Mouse (Mus musculus) forebrain, embryonic 12.5 days (tissue): ENCODE measurements at regions not wholly inside any gene's neighbourhood (a gene's known extent, or its start where the extent isn't known, plus 50 kb on each side); places are given as distances from the start of the nearest gene placed in this dataset.

Source experiments
- ATAC-seq: fragments of 200-750 bp; cut with Nextera tagmentation; 2 replicates; pipeline ENCODE4 v1.8.0; 2017; ENCODE audit warnings: moderate TSS enrichment; ENCODE audit not compliant: low FRiP score
- H3K27ac ChIP-seq: fragments of 300-500 bp; sonication (generic); 2 replicates; pipeline ENCODE4 v1.5.1; 2016; ENCODE audit warnings: mild to moderate bottlenecking
- H3K27me3 ChIP-seq: fragments of 300-500 bp; sonication (generic); 2 replicates; pipeline ENCODE4 v1.6.1; 2016; ENCODE audit warnings: mild to moderate bottlenecking
- H3K36me3 ChIP-seq: fragments of 300-500 bp; sonication (generic); replicated peaks from 2 replicates; pipeline ENCODE4 v1.6.1; 2016; ENCODE audit warnings: mild to moderate bottlenecking
- H3K4me1 ChIP-seq: fragments of 300-500 bp; sonication (generic); 2 replicates; pipeline ENCODE4 v1.6.1; 2016
- H3K4me2 ChIP-seq: fragments of 300-500 bp; sonication (generic); 2 replicates; pipeline ENCODE4 v1.6.1; 2016; ENCODE audit warnings: mild to moderate bottlenecking, moderate library complexity
- H3K4me3 ChIP-seq: fragments of 300-500 bp; sonication (generic); replicated peaks from 2 replicates; pipeline ENCODE4 v1.5.1; 2016; ENCODE audit warnings: mild to moderate bottlenecking
- H3K9ac ChIP-seq: fragments of 300-500 bp; sonication (generic); 2 replicates; pipeline ENCODE4 v1.6.1; 2016; ENCODE audit warnings: mild to moderate bottlenecking
- H3K9me3 ChIP-seq: fragments of 300-500 bp; sonication (generic); 2 replicates; pipeline ENCODE4 v1.6.1; 2016
- WGBS: fragments of 180-500 bp; shearing (Covaris S2); methylation state at CpG from one replicate; pipeline ENCODE4 v1.1.7; 2016; 5-methylcytosine and 5-hydroxymethylcytosine counted together

GRCm38 (mm10) chr16:25587879-25588347 lies 95.7 kb upstream of the Trp63 start:
- ATAC-seq, result no peak
- H3K36me3 ChIP-seq, result no peaks in the 10 kb centered on the region
- H3K4me2 ChIP-seq, result no peak overlapping the region
- H3K9me3 ChIP-seq, result no peaks in the 10 kb centered on the region
- no peak overlapping the region for H3K27ac ChIP-seq
- H3K27me3 ChIP-seq, result no peaks in the 10 kb centered on the region
- no peaks in the 10 kb centered on the region for H3K4me1 ChIP-seq
- WGBS, result 83% methylated on average over 10 of the region's 10 CpGs
- H3K4me3 ChIP-seq, result no peak overlapping the region
- no peak overlapping the region for H3K9ac ChIP-seq

GRCm38 (mm10) chr16:25597435-25597834 lies 86.1 kb upstream of the Trp63 start:
- ATAC-seq, result no peak
- WGBS, result 78% methylated on average over 1 of the region's 1 CpGs
- Histone ChIP-seq H3K4me3 (no peak overlapping the region), H3K27me3 (no peaks in the 10 kb centered on the region), H3K9ac (no peak overlapping the region), H3K4me1 (no peaks in the 10 kb centered on the region), H3K27ac (no peak overlapping the region), H3K9me3 (no peaks in the 10 kb centered on the region), H3K36me3 (no peaks in the 10 kb centered on the region), H3K4me2 (no peak overlapping the region)

DNA sequence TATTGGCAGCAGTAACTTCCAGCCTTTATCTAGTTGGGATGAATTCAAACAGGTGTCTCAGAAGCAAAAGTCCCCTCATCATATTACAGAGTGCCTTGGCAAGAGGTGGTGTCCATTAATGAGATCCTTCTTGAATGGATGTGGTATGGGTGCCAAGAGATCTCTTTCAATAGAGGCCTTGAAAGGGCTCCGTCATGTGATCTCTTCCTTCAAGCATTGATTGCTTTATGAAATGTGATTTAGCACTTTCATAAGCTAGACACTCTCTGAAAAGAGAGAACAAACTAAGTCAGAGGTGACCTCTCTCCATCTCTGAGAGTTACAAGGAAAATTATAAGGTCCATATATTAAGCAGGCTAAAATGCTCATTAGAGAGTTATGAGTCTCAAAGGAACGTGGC lies 80.4 kb upstream of the Trp63 start:
- WGBS, result 81% methylated on average over 2 of the region's 2 CpGs
- no peak overlapping the region for H3K4me2 ChIP-seq
- ATAC-seq, result no peak
- no peaks in the 10 kb centered on the region for H3K9me3 ChIP-seq
- no peak overlapping the region for H3K4me3 ChIP-seq
- no peak overlapping the region for H3K27ac ChIP-seq
- H3K27me3 ChIP-seq, result no peaks in the 10 kb centered on the region
- no peaks in the 10 kb centered on the region for H3K36me3 ChIP-seq
- no peak overlapping the region for H3K9ac ChIP-seq
- no peaks in the 10 kb centered on the region for H3K4me1 ChIP-seq

DNA sequence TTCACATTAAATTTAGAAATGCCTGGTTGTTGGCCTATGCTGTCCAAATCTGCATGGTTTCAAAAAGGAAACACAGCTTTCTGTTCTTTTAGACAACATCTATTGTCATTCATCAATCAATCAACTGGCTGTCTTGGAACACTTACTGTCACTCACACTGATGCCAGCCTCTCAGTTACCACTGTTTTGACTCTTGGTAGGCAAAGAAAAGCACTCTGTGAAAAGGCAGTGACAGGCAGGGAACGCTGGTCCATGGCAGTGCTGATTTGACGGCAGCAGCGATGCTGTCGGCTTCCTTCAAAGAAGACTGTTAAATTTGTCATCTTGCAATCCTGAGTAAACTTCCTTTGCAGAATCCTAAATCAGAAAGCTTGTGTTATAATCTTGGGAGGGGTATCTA lies 68.3 kb upstream of the Trp63 start:
- no peaks in the 10 kb centered on the region for H3K9me3 ChIP-seq
- no peak overlapping the region for H3K4me2 ChIP-seq
- H3K4me1 ChIP-seq, result no peaks in the 10 kb centered on the region
- ATAC-seq, result no peak
- H3K36me3 ChIP-seq, result no peaks in the 10 kb centered on the region
- H3K27ac ChIP-seq, result no peak overlapping the region
- H3K4me3 ChIP-seq, result no peak overlapping the region
- no peak overlapping the region for H3K9ac ChIP-seq
- 46% methylated on average over 4 of the region's 4 CpGs for WGBS
- H3K27me3 ChIP-seq, result no peaks in the 10 kb centered on the region

DNA sequence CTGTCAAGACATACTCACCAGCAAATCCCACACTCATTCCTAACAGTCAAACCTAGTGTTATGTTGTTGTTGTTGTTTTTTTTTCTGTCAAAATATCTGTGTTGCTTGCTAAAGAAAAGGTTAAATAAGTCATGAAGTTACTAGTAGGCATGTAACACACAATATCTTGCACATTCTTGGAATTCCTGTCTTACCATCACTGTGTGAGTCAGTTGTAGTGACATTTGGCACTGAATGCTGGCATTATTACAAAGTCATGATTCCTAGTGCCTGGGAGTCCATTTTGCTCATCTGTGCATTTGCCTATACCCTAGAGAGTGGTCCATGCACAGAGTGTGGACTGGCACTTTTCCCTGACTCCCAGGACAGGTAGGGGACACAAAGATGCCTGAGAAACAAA lies 67.9 kb upstream of the Trp63 start:
- no peaks in the 10 kb centered on the region for H3K4me1 ChIP-seq
- no peak overlapping the region for H3K9ac ChIP-seq
- no peak for ATAC-seq
- no peak overlapping the region for H3K4me2 ChIP-seq
- H3K9me3 ChIP-seq, result no peaks in the 10 kb centered on the region
- H3K4me3 ChIP-seq, result no peak overlapping the region
- H3K27me3 ChIP-seq, result no peaks in the 10 kb centered on the region
- H3K27ac ChIP-seq, result no peak overlapping the region
- H3K36me3 ChIP-seq, result no peaks in the 10 kb centered on the region

DNA sequence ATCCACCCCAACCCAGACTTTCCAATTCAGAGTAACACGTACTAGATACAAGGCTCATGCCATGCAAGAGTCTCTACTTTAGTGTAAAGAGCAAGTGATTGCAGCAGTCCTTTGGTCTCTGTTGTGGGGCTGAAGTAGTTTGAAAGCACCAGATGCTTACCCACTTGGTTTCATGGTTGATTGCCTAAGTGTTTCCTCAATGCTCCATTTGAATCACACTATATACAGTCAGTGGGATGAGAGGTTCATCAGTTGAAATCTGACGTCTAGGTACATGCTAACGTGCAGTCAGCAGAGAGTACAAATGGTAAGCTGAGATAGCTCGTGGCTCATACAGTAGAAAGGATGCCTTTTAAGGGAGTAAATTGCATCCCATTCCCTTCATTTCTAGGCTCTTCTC lies 64.7 kb upstream of the Trp63 start:
- Histone ChIP-seq H3K4me2 (no peak overlapping the region), H3K4me1 (no peaks in the 10 kb centered on the region), H3K9me3 (no peaks in the 10 kb centered on the region), H3K4me3 (no peak overlapping the region), H3K27ac (no peak overlapping the region), H3K36me3 (no peaks in the 10 kb centered on the region), H3K9ac (no peak overlapping the region), H3K27me3 (no peaks in the 10 kb centered on the region)
- 88% methylated on average over 4 of the region's 4 CpGs for WGBS
- ATAC-seq, result no peak

DNA sequence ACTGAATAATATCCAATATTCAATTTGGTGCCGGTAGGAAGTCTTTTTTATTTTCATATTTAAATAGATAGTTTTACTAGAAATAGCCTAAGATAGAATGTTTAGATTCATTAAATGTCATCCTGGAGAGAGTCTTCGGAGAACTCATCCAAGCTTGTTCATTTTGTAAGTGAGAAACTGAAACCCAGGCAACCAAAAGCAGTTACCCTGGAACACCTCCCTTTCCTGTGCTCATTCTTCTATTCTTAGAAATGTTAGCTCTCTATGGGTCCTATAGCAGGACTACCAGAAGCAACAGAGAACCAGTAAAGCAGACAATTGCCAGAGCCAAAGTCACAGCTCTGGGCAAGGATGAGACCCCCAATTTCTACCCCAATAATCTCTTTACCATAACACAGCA lies 60.9 kb upstream of the Trp63 start:
- Histone ChIP-seq H3K9ac (no peak overlapping the region), H3K4me2 (no peak overlapping the region), H3K36me3 (no peaks in the 10 kb centered on the region), H3K27ac (no peak overlapping the region), H3K9me3 (no peaks in the 10 kb centered on the region), H3K27me3 (no peaks in the 10 kb centered on the region), H3K4me3 (no peak overlapping the region), H3K4me1 (no peaks in the 10 kb centered on the region)
- ATAC-seq, result no peak
- 81% methylated on average over 2 of the region's 2 CpGs for WGBS

DNA sequence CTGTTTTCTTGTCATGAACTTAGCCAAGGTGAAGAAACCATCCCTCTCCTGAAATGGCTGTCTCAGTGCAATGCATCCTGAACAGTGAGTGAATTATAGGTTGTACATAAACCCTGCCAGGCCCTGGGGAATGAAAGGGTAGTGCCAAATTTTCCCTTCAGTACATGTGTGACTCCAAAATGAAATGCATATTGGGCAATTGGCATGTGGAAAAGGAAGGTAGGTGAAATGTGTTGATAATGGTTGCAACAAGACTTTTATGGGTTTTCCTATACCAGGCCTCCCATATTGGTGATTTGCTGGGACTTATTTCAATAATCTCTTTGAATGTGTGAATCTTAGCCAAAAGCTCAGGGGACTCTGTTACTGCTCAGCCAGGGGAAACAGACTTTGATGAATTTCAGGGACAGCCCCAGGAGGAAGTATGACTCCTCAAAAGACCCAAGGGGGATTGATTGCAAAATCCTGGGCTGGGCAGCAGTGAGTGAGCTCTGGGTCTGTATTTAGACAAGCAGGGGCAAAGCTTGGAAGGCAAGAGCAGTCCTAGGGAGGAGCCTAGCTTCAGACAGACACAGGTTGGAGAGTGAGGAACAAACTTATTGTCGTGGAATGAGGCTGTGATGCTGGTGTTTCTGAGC lies 59.5 kb upstream of the Trp63 start:
- Histone ChIP-seq H3K4me2 (no peak overlapping the region), H3K27me3 (no peaks in the 10 kb centered on the region), H3K4me3 (no peak overlapping the region), H3K9ac (no peak overlapping the region), H3K36me3 (no peaks in the 10 kb centered on the region), H3K4me1 (no peaks in the 10 kb centered on the region), H3K9me3 (no peaks in the 10 kb centered on the region), H3K27ac (no peak overlapping the region)
- 85% methylated on average over 1 of the region's 1 CpGs for WGBS
- ATAC-seq, result no peak

DNA sequence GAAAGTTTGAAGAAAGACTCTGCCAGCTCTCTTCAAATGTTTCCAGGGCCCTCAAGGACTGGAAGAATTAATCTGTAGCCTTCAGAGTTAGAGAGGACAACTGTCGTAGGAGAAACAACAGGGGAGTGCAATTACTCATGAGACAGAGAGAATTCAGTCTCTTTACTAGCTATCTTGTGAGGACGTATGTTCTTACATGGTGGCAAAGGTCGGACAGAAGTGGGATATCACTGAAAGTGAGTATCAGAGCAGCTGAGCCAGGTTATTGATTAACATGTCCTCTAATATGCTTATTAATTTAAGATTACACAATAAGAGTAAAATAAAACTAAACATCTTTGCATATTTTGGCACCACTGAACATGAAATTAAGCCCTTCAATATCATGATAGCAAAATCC lies 53.8 kb upstream of the Trp63 start:
- Histone ChIP-seq H3K36me3 (no peaks in the 10 kb centered on the region), H3K4me1 (no peaks in the 10 kb centered on the region), H3K4me3 (no peak overlapping the region), H3K27me3 (no peaks in the 10 kb centered on the region), H3K27ac (no peak overlapping the region), H3K4me2 (no peak overlapping the region), H3K9ac (no peak overlapping the region), H3K9me3 (no peaks in the 10 kb centered on the region)
- WGBS, result 71% methylated on average over 3 of the region's 3 CpGs
- ATAC-seq, result no peak

- Histone ChIP-seq H3K36me3 (no peaks in the 10 kb centered on the region), H3K27ac (no peak overlapping the region), H3K4me3 (no peak overlapping the region), H3K27me3 (no peaks in the 10 kb centered on the region), H3K4me1 (no peaks in the 10 kb centered on the region), H3K4me2 (no peak overlapping the region), H3K9me3 (no peaks in the 10 kb centered on the region), H3K9ac (no peak overlapping the region)
- 82% methylated on average over 6 of the region's 6 CpGs for WGBS
- ATAC-seq, result 0 out of 2 replicates have a peak, but pooled peaks have one; percentile 30
Measured at GRCm38 (mm10) chr16:25631139-25631716, 52.3 kb upstream of the Trp63 start.
